Mouse (Mus musculus) embryo, embryonic 10.5 days (tissue): ENCODE measurements around the gene Megf9.

ENCODE experiments used
- DNase-seq: peaks from one replicate; pipeline ENCODE4 v3.0.0-alpha.2; 2015; ENCODE audit warnings: low spot score

Gene Megf9

GRCm38 (mm10) chr4:70523346-70523745 is 11.4 kb downstream of the Megf9 start:
- no peak for DNase-seq

DNA sequence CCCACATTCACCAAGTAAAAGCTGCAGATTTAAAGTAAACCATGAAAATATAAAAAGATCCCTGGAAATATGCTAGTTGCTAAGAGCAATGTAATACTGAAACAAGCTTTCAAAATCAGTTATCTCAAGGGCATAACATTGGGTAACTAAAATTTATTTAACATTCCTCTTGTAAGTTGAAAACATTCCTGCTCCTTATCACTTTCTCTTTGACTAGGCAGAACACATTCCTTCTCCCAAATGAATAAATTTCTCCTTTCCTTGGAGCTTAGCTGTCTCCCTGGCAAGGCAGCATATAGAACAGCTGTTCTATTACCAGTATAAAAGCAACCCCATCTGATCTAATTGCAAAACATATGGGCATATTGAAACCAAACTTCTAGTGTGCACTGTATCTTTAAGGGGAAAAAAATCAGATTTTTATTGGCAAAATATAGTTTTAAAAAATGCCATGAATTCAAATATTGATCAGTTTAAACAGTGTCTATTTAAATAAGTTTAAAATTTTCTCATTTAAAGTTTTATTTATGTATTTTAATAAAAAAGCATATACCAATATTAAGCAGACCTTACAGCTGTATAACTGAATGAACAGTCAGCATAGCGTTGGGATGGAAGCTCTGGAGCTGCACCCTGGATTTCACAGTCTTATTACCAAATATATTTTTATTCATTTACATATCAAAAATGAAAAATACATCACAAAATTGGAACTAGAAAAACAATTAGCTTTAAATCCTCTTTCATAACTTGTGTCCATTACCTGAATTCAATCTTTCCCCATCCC is 13.1 kb downstream of the Megf9 start:
- DNase-seq = no peak

DNA sequence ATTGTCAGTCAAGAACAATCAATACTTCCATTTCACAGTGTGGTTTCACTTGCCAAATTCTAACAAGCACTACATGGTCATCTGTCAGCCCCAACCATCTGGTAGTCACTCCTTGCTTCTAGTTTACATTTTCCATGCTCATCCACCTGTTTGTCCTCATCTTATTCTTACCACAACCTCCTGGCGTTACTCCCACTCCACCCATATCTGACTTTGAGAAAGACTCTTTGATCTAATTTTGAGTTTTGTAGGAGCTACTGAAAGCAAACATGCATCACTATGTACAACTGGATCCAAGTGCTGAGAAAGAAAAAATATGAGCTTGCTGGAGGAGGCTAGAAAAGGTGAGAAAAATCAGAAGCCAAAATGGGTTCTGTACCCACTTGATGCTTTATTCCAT is 17.1 kb downstream of the Megf9 start:
- no peak for DNase-seq

DNA sequence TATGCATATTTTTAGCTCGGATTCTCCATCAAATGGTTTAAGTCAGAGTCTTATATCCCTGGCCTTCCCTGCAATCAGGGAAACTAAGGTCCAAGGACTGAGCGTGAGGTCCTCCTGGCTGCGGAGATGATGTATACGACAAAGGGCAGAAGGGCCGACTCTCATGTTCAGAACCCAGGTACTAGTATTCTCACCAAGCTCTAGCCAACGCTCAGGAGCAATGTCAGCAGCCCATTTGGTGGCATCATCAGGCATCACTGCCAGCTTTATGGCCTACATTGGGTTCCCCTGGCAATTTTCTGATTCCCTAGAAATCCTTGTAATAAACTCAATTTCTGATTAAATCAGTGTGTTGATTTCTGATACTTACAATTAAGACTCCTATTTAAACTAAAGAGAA is 18.5 kb downstream of the Megf9 start:
- no peak for DNase-seq

DNA sequence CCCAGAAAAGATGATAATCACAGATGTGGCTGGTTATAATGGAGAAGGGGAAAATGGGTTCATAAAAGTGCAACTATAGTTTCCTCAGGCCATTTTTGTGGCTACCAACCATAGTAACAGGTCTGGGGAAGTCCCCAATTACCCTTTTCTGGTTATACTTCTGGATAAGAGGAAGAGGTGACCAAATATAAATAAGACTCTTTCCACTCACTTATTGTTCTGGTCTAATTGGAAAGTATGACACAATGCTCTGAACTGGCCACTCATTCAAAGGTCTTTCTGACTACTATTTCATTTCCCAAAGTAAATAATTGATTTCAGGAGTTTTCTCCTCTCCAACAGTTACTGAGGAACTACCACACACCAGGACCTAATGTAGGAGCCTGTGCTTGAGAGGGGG is 19.3 kb downstream of the Megf9 start:
- no peak for DNase-seq

DNA sequence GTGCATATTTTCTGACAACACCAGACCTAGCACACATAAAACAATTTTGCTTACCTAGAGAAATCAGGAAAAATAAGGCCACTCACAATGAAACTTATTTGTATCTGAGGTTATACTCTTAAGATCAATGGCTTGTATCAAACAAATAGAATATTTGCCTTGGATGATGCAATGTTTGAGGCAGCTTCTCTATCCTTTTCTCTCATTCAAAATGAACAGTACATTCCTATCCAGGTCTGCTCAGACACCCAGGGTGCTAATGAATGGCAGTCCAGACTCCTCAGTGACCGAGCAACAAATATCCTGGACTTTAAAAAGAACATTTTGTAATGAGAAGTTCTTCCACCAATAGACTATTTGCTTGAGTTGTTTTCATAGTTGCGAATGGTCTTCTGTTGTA is 24.8 kb downstream of the Megf9 start:
- no peak for DNase-seq

GRCm38 (mm10) chr4:70509565-70509964 is 25.2 kb downstream of the Megf9 start:
- DNase-seq = peak; percentile 35

- DNase-seq = no peak
Measured at GRCm38 (mm10) chr4:70508207-70508606, 26.6 kb downstream of the Megf9 start.

- no peak for DNase-seq
Measured at GRCm38 (mm10) chr4:70505951-70506350, 28.8 kb downstream of the Megf9 start.

DNA sequence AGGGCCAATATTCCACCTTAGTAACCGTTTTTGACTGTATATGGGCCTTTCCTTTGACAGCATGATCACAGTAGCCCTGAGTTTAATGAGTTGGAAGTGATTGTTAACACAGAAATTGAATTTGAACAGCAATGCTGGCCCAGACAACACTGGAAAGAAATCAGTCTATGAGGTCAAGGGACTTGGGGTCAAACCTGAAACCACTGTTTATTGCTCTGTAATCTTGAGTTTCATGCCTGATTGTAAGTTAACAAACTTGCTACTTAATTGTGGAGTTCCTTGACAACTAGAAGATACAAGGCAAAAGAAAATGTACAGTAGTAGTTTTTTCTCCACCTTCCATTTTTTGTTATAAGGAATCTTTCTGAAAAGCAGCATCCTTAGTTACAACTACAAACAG is 31.0 kb downstream of the Megf9 start:
- no peak for DNase-seq

- no peak for DNase-seq
Measured at GRCm38 (mm10) chr4:70499285-70499684, 35.5 kb downstream of the Megf9 start.

DNA sequence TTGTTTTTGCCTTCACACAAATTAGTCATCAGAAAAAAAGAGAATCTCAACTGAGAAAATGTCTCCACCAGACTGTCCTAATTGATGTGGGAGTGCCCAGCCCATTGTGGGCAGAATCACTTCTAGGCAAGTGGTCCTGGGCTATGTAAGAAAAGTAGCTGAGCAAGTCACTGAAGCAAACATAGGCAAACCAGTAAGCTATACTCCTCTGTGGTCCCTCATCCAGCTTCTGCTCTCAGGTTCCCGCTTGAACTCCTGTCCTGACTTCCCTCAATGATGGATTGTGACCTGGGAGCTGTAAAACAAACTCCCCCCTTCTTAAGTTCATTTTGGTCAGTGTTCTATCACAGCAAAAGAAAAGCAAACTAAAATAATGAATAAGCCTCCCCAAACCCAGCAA is 37.8 kb downstream of the Megf9 start:
- DNase-seq = no peak

DNA sequence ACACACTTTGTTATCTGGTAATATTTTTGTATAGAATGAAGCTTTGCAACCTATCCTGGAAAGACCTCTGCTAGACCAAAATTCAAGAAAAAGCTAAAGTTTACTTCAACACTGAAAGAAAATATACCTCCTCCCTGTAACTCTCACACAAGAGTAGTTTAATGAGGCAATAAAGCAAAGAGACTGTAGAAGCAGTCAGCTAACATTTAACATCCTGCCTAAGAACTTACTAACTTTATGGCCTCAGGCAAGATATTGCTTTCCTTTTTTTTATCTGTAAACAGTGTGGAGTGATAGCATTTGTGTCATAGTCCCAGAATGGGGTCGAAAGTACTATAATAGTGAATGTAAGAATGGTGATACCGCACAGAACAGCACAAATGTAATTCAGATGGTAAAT is 45.0 kb downstream of the Megf9 start:
- no peak for DNase-seq

DNA sequence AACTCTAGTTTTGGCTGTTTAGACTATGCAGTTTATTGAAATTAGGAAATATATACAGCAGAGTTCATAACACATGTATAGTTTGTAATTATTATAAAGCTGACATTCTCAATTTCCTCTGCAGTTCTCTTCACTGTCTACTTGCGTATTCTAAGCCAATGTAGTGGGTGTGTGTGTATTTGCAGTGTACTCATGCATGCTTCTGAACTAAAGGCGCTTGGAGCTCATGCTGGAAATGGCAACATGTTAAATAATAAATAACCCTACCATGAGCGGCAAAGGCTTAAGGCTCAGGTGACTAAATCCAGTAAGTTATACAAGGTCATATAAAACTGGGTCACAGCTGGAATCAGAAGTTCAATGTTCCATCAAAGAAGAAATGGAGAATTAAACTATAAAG is 46.4 kb downstream of the Megf9 start:
- DNase-seq = no peak

- no peak for DNase-seq
Measured at GRCm38 (mm10) chr4:70484134-70484533, 50.7 kb downstream of the Megf9 start.

DNA sequence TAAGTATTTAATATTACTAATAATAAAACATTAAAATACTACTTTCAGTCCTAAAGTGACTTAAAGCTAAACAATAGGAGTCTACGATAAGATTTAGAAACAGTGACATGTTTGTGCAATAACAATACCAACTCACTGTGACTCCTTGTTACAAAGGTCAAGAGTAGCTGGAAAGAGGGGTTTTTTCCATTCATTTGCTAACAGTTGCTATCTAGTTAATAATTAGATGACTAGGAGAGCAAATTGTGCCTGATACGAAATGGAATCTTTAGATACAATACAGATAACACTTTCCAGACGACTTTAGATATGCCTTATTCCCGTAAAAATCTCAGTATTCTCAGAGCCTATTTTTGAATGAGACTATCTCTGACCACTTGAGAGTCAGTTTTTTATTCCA is 52.9 kb downstream of the Megf9 start:
- DNase-seq = no peak

GRCm38 (mm10) chr4:70471398-70471797 is 63.4 kb downstream of the Megf9 start:
- no peak for DNase-seq

GRCm38 (mm10) chr4:70465921-70466689 is 68.7 kb downstream of the Megf9 start:
- no peak for DNase-seq

DNA sequence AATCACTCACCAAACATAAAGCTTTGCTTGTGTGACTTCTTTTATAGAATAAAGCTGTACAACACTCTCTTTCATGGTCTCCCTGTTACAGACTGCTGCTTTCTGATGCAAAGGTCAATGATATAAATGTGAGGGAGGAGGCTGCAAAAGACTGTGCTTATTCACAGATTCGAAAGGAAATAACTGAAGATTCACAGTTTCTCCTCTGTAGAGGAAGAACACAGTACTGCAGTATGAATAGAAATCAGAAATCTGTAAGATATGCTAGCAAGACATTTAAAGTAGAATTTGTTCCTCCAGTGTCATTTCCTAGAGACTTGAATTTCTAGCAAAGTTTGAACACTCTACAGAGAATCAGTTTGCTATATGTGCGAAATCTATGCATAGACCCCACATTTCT is 71.5 kb downstream of the Megf9 start:
- no peak for DNase-seq

GRCm38 (mm10) chr4:70461416-70461815 is 73.4 kb downstream of the Megf9 start:
- no peak for DNase-seq

DNA sequence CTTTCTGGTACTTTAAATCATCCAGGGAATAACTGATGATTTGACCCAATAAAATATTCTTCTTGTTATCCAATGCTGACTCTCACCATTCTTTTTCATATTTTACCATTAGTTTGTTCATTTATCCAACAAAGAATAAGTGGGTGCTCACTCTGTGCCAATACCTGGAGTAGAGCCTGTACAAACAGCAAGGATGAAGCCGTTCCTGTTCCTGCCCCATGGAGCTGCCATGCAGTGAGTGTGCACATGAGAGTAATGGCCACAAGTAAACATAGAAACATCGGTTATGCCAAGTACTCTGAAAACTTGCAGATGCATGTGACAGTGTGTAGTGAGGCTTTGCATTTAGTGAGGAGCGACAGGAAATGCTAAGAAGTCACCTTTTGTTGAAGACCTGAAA is 82.6 kb downstream of the Megf9 start:
- no peak for DNase-seq

DNA sequence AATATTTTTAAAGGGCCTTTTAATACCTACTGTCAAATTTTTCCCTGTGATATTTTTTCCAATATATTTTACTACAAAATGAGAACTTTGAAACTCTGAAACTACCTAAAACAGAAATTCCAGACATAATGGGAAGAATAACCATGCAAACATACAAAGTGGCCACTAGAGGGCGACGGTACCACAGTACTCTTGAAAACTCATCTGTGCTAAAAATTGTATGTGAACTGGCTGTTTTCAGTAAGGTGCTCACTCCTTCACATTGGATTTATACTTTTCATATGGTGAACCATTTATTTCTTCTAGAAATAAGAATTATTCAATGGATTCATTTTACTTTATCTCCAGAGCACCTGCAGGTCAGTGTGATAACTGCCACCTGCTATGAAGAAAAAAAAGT is 83.0 kb downstream of the Megf9 start:
- DNase-seq = peak; percentile 81

DNA sequence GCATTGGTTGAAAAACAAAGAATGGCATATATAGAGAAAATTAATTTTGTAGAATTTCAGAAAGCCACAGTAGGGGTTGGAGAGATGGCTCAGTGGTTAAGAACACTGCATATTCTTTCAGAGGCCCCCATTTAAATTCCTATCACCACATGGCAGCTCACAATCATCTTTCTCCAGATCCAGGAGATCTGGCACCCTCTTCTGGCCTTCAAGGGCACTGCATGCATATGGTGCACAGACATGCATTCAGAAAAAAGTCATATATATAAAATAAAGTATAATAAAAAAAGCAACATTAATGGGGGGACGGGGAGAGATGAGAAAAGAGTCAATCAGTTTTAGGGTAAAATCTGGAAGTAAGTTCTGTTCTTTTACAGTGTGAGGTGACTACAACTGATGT is 85.1 kb downstream of the Megf9 start:
- DNase-seq = no peak

DNA sequence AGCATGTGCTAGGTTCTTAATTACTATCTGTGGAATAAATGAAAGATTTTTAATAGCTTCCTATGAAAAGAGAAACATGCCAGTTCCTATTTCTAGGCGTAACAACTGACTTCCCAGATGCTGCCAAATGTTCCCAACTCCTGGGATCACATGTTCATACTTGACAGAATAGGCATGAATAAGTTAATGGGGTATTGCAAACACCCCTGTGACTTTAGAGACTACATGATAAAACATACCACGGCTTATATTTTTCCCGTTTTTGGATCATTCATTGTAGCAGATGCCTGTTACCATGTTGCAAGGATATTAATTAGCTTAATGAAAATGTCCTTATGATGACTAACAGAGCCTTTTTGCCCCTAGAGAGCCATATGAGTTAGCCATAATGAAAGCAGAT is 88.0 kb downstream of the Megf9 start:
- DNase-seq = no peak
